Mouse (Mus musculus) kidney, postnatal 36 days (tissue): ENCODE data around the gene Wwox.

ENCODE experiments used
- DNase-seq, 2 experiments: peaks; one replicate each; pipeline ENCODE4 v3.0.0; 2021 to 2022; ENCODE audit warnings: mixed read lengths in 2 of 2

Wwox gene

GRCm38 (mm10) chr8:115267196-115267595, 827.7 kb downstream of the Wwox start:
- DNase-seq, result no peak

DNA sequence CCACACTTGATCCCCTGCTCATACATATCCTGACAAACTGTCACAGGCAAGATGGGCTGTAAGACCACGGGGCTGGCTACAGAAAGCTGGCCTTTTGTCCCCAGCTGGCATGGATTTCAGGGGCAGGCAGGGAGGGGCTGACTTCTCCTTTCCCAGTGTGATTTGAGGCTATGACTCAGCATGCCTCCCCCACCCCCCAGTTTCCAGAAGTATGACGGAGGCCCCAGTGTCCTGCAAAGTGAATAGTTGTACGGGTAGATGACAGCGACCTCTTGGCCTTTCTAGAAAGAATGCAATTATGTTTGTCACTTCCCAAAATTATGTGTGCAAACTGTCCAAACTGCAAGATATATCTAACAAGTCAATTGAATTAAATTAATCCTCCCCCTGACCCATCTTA, 830.1 kb downstream of the Wwox start:
- peak in 1 of 2 experiments; percentile 22 for DNase-seq

DNA sequence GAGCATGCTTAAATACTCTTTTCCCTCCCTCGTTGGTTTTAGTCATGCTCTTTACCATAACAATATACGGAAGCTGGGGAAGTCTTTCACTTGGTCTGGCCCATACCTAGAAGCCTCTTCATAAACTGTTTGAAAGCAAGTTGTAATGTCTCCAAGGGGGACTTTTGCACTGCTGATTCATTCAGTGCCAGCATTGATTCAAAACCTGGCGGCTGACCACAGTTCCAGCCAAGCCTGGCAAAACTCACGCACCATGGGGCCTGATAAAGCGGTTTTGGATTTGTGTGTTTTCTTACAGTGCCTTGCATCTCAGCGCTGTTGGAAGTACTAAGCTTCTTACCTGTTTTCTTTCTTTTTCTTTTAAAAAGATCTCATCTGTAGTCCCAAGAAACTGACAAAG, 834.5 kb downstream of the Wwox start:
- DNase-seq, result no peak

DNA sequence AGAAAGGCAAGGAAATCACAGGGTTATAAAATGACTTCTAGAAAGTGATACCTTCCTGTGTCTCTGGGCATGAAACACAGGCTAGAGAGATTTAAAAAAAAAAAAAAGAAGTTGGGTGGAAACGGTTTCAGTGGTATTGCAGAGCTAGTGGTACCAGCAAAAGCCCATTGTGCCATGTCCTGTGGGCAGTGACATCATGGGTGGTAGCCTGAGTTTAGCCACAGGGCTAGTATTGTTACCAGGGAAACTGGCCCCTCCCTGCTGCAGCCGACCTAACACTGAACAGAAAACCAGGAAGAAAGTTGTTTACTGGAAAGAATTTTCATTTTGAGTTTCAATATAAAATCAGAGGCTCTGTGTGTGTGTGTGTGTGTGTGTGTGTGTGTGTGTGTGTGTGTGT, 836.8 kb downstream of the Wwox start:
- peak in 1 of 2 experiments; percentile 1 for DNase-seq

- no peak for DNase-seq
Measured at GRCm38 (mm10) chr8:115278291-115278690, 838.8 kb downstream of the Wwox start.

DNA sequence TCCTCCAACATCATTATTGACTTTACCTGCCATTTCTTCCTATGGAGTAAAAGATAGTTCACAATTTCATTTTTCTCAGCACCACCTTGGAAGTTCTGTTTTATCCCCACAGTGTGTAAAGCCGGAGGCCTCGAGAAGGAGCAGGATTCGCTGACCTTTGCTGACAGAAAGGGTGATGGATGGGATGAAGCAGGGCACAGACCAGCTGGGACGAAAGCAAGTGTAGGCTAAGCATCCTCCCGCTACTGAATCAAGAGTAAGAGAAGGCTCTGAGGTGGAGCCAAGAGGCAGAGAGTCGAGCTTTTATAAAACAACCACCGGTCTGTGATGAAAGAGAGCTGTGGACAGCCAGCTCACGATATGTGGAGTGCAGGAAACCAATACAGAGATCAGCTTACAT, 850.8 kb downstream of the Wwox start:
- DNase-seq, result no peak

- no peak for DNase-seq
Measured at GRCm38 (mm10) chr8:115296760-115297159, 857.3 kb downstream of the Wwox start.

GRCm38 (mm10) chr8:115302484-115302883, 863.0 kb downstream of the Wwox start:
- no peak for DNase-seq

- DNase-seq, result no peak
Measured at GRCm38 (mm10) chr8:115307412-115307811, 868.0 kb downstream of the Wwox start.

GRCm38 (mm10) chr8:115311003-115311402, 871.5 kb downstream of the Wwox start:
- DNase-seq, result no peak

GRCm38 (mm10) chr8:115312371-115312770, 872.9 kb downstream of the Wwox start:
- DNase-seq, result no peak

DNA sequence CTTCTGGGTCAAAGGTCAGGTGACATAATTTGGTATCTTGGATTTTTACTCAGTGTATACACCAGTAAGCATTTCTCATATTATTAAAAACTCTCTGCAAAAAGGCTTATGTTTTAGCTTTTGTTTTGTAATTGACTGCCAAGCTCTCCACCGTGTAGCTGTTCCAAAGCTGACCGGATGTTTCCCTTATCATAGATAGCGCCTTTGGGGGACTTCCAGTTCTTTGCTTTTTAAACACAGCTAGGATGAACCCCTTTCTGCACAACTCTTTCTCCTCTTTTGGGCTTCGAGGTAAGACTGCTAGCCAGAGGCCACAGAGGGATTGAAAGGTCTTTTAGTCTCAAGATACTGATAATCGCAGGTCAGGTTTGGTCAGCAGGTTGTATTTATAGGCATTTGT, 883.0 kb downstream of the Wwox start:
- peak in 1 of 2 experiments; percentile 19 for DNase-seq

DNA sequence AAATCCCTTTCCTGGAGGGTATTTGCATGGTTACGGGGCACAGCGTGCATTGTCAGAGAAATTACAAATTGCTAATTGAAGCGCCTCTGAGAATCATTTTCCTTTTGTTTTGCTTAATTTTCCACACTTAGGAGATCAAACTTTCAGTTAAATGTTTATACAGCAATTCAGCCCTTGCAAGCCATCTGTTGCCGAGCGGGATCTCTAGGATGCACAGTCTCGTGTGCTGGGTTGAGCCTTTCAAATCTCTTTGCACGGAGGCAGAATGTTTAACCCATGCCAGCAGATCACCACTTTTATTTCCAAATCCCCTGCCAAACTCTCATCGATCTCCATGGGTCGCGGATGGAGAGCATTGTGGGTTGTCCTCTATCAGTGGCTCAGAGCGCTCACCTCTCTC, 891.2 kb downstream of the Wwox start:
- no peak for DNase-seq

- no peak for DNase-seq
Measured at GRCm38 (mm10) chr8:115333972-115334371, 894.5 kb downstream of the Wwox start.

- no peak for DNase-seq
Measured at GRCm38 (mm10) chr8:115336361-115336760, 896.9 kb downstream of the Wwox start.

DNA sequence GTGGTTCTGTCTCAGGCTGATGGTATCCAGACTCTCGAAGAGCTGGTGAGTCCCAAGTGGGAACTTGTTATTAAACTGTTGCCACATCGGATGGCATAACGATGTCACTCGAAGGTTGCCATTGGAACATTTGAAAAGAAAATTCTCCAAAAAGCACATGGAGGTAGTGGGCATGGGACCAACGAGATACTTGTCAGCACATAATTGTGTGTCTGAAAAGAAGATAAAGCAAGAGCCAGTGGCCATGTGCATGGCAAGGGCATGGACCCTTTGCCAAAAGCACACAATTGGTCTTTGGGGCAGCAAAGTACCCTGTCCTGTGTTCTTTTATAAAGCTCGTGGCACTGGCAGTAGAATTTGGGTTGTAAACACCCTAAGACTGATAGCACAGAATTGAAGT, 909.2 kb downstream of the Wwox start:
- no peak for DNase-seq

DNA sequence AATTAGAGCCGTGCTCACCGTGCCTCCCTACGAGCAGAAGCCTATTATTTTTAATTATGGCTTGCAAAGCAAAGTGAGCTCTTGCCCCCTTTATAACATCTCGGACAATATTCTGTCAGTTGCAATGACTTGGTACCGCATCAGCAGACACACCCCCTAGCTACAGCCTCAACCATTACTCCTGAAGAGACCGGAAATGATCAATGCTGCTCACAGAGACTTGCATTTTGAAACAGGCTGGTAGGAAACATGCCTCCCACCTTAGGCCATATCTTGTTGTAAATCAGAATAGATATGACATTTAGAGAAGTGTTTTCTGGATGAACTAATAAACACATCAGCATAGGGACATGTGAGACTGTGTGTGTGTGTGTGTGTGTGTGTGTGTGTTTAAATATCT, 911.3 kb downstream of the Wwox start:
- no peak for DNase-seq

DNA sequence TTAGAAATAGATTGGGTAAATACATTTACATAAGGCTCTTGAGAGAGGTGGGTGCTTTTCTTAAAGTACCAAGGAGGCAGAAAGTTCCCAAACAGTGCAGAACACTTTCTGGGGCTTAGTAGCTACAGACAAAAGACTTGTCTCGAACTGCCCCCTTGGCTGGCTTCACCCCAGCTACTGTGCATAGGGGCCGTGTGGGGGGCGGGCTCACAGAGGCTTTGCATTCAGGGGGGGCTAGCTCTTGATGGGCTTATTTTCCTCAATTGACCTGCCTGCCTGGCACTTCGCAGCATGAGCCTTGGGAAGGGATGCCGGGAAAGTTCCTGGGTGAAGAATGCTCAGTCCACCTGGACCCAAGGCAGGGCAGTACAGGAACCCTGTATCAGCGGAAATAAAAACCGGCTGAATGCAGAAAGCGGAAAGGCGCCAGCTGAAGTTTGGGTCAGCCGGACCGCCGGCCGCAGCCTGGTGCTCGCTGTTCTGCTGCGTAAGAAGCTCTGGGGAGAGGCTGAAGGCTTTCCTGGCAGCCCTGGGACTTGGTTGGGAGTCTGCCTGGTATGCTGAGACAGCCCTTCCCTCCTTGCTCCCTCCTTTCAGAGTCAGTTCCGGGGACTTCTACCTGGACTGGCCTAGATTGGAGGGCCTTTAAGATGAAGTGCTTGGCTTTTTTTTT, 918.3 kb downstream of the Wwox start:
- peak; percentile 14 to 27 for DNase-seq

GRCm38 (mm10) chr8:115358481-115358880, 919.0 kb downstream of the Wwox start:
- DNase-seq, result no peak

- no peak for DNase-seq
Measured at GRCm38 (mm10) chr8:115359701-115360100, 920.2 kb downstream of the Wwox start.

DNA sequence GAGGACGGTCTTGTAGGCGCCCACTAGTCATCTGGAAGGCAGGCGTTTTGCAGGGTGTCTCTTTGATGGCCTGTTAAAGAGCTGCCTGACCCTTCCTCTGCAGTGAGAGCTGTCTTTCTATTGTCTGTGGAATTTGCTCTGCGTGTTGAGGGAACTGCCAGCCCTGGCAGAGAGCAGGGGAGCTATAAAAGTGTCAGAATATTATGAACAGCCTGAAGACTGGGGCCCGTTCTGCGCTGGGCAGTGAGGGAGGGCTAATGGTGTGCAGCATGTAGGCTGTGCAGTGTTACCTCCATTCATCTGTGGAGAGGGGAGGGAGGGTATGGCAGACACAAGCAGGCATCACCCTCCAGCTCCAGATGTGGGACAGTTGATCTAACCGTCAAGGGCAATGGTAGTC, 923.1 kb downstream of the Wwox start:
- no peak for DNase-seq

- no peak for DNase-seq
Measured at GRCm38 (mm10) chr8:115374957-115375356, 935.5 kb downstream of the Wwox start.

DNA sequence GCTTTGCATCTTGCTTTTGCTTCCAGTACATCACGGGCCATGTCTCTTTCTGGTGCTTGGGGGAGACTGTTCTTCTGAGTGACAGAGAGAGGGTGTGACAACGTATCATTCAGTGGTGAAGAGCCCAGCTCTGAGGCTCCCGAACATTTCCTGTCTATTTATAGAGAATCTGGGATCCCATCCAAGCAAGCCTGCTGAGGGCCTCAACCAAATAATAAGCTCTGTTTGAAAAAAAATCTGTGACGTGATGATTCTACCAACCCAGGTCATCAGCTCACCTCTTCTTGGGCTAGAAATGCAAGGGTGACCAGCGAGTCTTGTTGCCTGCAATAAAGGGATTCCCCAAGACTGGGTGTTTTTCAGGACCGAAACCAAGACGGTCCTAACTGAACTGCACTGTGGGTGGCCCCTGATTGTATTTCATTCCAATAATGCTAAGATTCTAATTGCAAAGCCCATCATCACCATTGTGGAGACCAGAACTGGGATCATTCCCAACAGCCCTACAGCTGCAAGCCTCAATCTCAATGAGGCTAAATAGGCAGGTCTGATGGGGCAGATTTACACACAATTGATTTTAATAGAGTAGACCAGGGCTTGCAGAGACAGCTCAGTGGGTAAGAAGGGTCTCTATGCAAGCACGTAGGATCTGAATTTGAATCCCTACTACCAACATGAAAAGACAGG, 936.0 kb downstream of the Wwox start:
- peak in 1 of 2 experiments; percentile 13 for DNase-seq

DNA sequence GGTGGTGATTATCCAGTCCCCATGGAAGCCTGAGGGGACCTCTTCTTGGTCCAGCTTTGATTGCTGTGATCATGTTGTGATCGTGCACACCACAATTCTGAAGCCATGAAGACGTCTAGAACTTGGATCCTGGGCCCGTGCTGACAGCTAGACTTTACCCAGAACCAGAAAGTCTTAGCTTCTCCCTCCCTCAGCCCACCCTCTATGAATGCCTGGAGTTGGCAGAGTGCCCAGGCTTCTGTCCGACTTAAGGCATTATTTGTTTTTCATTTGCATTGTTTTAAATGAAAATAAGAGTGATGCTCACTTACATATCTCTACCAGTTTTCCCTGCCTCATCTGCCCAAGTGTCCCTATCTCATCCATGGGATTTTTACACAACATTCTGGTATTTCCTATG, 937.9 kb downstream of the Wwox start:
- DNase-seq, result peak in 1 of 2 experiments; percentile 3

DNA sequence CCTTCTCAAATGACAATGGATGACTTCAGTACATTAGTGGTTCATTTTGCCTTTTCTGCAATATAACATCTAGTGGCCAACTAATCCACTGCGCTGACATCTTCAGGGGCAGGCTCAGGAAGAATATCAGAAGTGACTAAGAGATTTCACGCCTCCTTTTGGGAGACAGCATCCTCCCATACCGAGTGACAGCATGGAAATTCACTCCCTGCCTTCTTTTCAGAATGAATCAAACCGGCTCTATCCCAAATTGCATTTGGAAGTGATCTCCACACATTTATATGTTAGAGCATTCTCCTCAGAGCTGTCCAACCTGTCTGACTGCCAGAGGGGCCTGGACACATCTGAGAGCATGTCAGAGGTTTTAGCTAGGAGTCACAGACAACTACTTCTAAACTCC, 940.6 kb downstream of the Wwox start:
- no peak for DNase-seq
